Mouse (Mus musculus): ENCODE data around the gene Coro1b.

DNA sequence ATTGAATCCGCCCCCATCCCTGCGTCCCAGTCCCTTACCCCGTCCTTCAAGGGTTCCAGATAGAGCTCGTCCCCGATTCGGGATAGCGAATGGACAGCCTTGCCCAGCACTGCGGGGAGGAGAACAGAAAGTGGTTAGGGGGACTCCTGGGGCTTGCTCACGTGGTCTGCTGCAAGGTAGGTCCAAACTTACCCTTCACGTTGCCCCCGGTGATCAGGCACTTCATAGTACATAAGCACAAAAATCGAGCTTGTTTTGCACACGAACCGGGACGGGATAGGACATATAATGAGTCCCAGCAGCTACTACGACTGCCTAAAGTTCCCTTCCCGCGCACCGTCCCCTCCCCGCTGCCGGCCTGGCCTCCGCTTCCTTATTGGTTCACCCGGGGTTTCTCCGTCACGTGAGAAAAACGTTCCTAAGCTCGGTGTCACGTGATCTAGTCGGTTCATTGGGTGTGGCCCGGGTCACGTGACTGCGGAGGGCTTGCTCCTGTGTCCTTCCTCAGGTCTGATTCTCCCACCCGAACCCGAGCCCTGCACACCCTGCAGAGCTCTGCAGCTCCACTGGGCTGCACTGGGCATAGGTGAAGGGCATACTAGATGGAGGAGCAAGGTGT, 53.0 kb downstream of the Coro1b start, which contains the start of gene Rad9a:
- TF ChIP-seq CTCF (IDR thresholded peaks at IDR 0.05) (no peak), POLR2A (IDR thresholded peaks at IDR 0.05; ENCODE audit: insufficient read depth, low read depth, low read length) (peak; percentile 97), EP300 (IDR thresholded peaks at IDR 0.05; ENCODE audit: insufficient read depth, low read depth, low read length) (no peak)

Data from heart, adult 2 months (tissue).